Mouse (Mus musculus): ENCODE results near the gene Dst. TPM values are rescaled to one million over a fixed set of nuclear protein-coding genes. Genes with fewer than 3 reads are reported as not detected.

Dst gene
- total RNA-seq, 2 experiments from 2014 or later, result 216 to 227 TPM

GRCm38 (mm10) chr1:34020599-34020998, 112.6 kb downstream of the Dst start:
- DNase-seq (ENCODE audit: low spot score in 2 of 2), result no peak

- no peak for DNase-seq (ENCODE audit: low spot score in 2 of 2)
Observed at GRCm38 (mm10) chr1:34021574-34021973, 113.5 kb downstream of the Dst start.

- no peak for DNase-seq (ENCODE audit: low spot score in 2 of 2)
Observed at GRCm38 (mm10) chr1:34023154-34023553, 115.1 kb downstream of the Dst start.

GRCm38 (mm10) chr1:34025879-34026278, 117.9 kb downstream of the Dst start:
- DNase-seq (ENCODE audit: low spot score in 2 of 2), result no peak

- no peak for DNase-seq (ENCODE audit: low spot score in 2 of 2)
Observed at GRCm38 (mm10) chr1:34028722-34029121, 120.7 kb downstream of the Dst start.

- no peak for DNase-seq (ENCODE audit: low spot score in 2 of 2)
Observed at GRCm38 (mm10) chr1:34030330-34031021, 122.5 kb downstream of the Dst start.

GRCm38 (mm10) chr1:34033052-34033451, 125.0 kb downstream of the Dst start:
- DNase-seq (ENCODE audit: low spot score in 2 of 2), result no peak

- DNase-seq (ENCODE audit: low spot score in 2 of 2), result no peak
Observed at GRCm38 (mm10) chr1:34033478-34033877, 125.5 kb downstream of the Dst start.

GRCm38 (mm10) chr1:34033958-34034357, 125.9 kb downstream of the Dst start:
- no peak for DNase-seq (ENCODE audit: low spot score in 2 of 2)

GRCm38 (mm10) chr1:34036111-34036510, 128.1 kb downstream of the Dst start:
- DNase-seq (ENCODE audit: low spot score in 2 of 2), result no peak

- DNase-seq (ENCODE audit: low spot score in 2 of 2), result no peak
Observed at GRCm38 (mm10) chr1:34038571-34038970, 130.5 kb downstream of the Dst start.

GRCm38 (mm10) chr1:34040049-34040448, 132.0 kb downstream of the Dst start:
- no peak for DNase-seq (ENCODE audit: low spot score in 2 of 2)

- peak in 1 of 2 experiments; percentile 48 for DNase-seq (ENCODE audit: low spot score in 2 of 2)
Observed at GRCm38 (mm10) chr1:34040901-34041721, 133.1 kb downstream of the Dst start.

GRCm38 (mm10) chr1:34042299-34042698, 134.3 kb downstream of the Dst start:
- no peak for DNase-seq (ENCODE audit: low spot score in 2 of 2)

GRCm38 (mm10) chr1:34043327-34043726, 135.3 kb downstream of the Dst start:
- DNase-seq (ENCODE audit: low spot score in 2 of 2), result no peak

GRCm38 (mm10) chr1:34043836-34044550, 136.0 kb downstream of the Dst start:
- DNase-seq (ENCODE audit: low spot score in 2 of 2), result no peak

GRCm38 (mm10) chr1:34044675-34045074, 136.7 kb downstream of the Dst start:
- no peak for DNase-seq (ENCODE audit: low spot score in 2 of 2)

GRCm38 (mm10) chr1:34047285-34047684, 139.3 kb downstream of the Dst start:
- no peak for DNase-seq (ENCODE audit: low spot score in 2 of 2)

GRCm38 (mm10) chr1:34051251-34051650, 143.2 kb downstream of the Dst start:
- DNase-seq (ENCODE audit: low spot score in 2 of 2), result no peak

GRCm38 (mm10) chr1:34052422-34052821, 144.4 kb downstream of the Dst start:
- DNase-seq (ENCODE audit: low spot score in 2 of 2), result no peak

- no peak for DNase-seq (ENCODE audit: low spot score in 2 of 2)
Observed at GRCm38 (mm10) chr1:34054970-34055369, 146.9 kb downstream of the Dst start.

GRCm38 (mm10) chr1:34056658-34057057, 148.6 kb downstream of the Dst start:
- DNase-seq (ENCODE audit: low spot score in 2 of 2), result no peak
